Mouse (Mus musculus) hindbrain, embryonic 10.5 days (tissue): ENCODE measurements around the gene Hnf4a. TPM values are rescaled to one million over a fixed set of nuclear protein-coding genes. Genes with fewer than 3 reads are reported as not detected.

Experiments
- DNase-seq: peaks from one replicate; pipeline ENCODE4 v3.0.0-alpha.2; 2017; ENCODE audit warnings: low spot score
- H3K27ac ChIP-seq: fragments of 300-500 bp; sonication (generic); 2 replicates; pipeline ENCODE4 v1.5.1; 2016; ENCODE audit warnings: mild to moderate bottlenecking, moderate library complexity
- H3K27me3 ChIP-seq: fragments of 300-500 bp; sonication (generic); 2 replicates; pipeline ENCODE4 v1.6.1; 2016; ENCODE audit warnings: mild to moderate bottlenecking; ENCODE audit not compliant: poor library complexity, insufficient read depth, severe bottlenecking
- H3K36me3 ChIP-seq: fragments of 300-500 bp; sonication (generic); 2 replicates; pipeline ENCODE4 v1.6.1; 2016; ENCODE audit warnings: mild to moderate bottlenecking, moderate library complexity
- H3K4me1 ChIP-seq: fragments of 300-500 bp; sonication (generic); replicated peaks from 2 replicates; pipeline ENCODE4 v1.6.1; 2016; ENCODE audit warnings: mild to moderate bottlenecking
- H3K4me3 ChIP-seq: fragments of 300-500 bp; sonication (generic); 2 replicates; pipeline ENCODE4 v1.5.1; 2016; ENCODE audit warnings: mild to moderate bottlenecking, moderate library complexity
- H3K9me3 ChIP-seq: fragments of 300-500 bp; sonication (generic); 2 replicates; pipeline ENCODE4 v1.6.1; 2016; ENCODE audit warnings: mild to moderate bottlenecking, moderate library complexity
- WGBS: fragments of 180-500 bp; shearing (Covaris S2); methylation state at CpG from one replicate; pipeline ENCODE4 v1.1.7; 2016; 5-methylcytosine and 5-hydroxymethylcytosine counted together
- polyA plus RNA-seq: library from polyadenylated mRNA; unstranded; fragments of >200 nt; fragmentation: Nextera tagmentation; extraction: Ambion mirVana; gene quantifications from 2 replicates; pipeline ENCODE4 v1.2.1, GENCODE M21; 2016

Hnf4a gene
- polyA plus RNA-seq, 1 experiment from 2014 or later: not detected

- no peak overlapping the region for H3K4me3 ChIP-seq
- DNase-seq: no peak
- H3K4me1 ChIP-seq: no peaks in the 10 kb centered on the region
- H3K36me3 ChIP-seq: no peaks in the 10 kb centered on the region
- no peaks in the 10 kb centered on the region for H3K27me3 ChIP-seq
- no peak overlapping the region for H3K27ac ChIP-seq
- no peaks in the 10 kb centered on the region for H3K9me3 ChIP-seq
- 86% methylated on average over 5 of the region's 5 CpGs for WGBS
Observed at GRCm38 (mm10) chr2:163559236-163559635, 52.6 kb downstream of the Hnf4a start.

GRCm38 (mm10) chr2:163560247-163560646 lies 53.6 kb downstream of the Hnf4a start:
- H3K36me3 ChIP-seq: no peaks in the 10 kb centered on the region
- no peaks in the 10 kb centered on the region for H3K9me3 ChIP-seq
- WGBS: 79% methylated on average over 3 of the region's 3 CpGs
- no peak for DNase-seq
- H3K27me3 ChIP-seq: no peaks in the 10 kb centered on the region
- no peaks in the 10 kb centered on the region for H3K4me1 ChIP-seq
- no peak overlapping the region for H3K4me3 ChIP-seq
- H3K27ac ChIP-seq: no peak overlapping the region

GRCm38 (mm10) chr2:163561258-163561948 lies 54.8 kb downstream of the Hnf4a start:
- no peak overlapping the region for H3K27ac ChIP-seq
- H3K4me1 ChIP-seq: no peaks in the 10 kb centered on the region
- WGBS: 87% methylated on average over 13 of the region's 13 CpGs
- H3K27me3 ChIP-seq: no peaks in the 10 kb centered on the region
- DNase-seq: no peak
- no peak overlapping the region for H3K4me3 ChIP-seq
- H3K9me3 ChIP-seq: no peaks in the 10 kb centered on the region
- no peaks in the 10 kb centered on the region for H3K36me3 ChIP-seq

GRCm38 (mm10) chr2:163564646-163565045 lies 58.0 kb downstream of the Hnf4a start:
- H3K27ac ChIP-seq: no peak overlapping the region
- H3K9me3 ChIP-seq: no peaks in the 10 kb centered on the region
- WGBS: 29% methylated on average over 8 of the region's 8 CpGs
- H3K4me1 ChIP-seq: no peaks in the 10 kb centered on the region
- peak; percentile 39 for DNase-seq
- no peaks in the 10 kb centered on the region for H3K27me3 ChIP-seq
- no peaks in the 10 kb centered on the region for H3K36me3 ChIP-seq
- H3K4me3 ChIP-seq: no peak overlapping the region

GRCm38 (mm10) chr2:163574321-163574720 lies 67.7 kb downstream of the Hnf4a start:
- 86% methylated on average over 3 of the region's 3 CpGs for WGBS
- Histone ChIP-seq H3K27me3 (no peaks in the 10 kb centered on the region), H3K4me3 (no peak overlapping the region), H3K36me3 (no peaks in the 10 kb centered on the region), H3K27ac (no peak overlapping the region), H3K9me3 (no peaks in the 10 kb centered on the region), H3K4me1 (peaks cover 7% of the 10 kb centered on the region)
- no peak for DNase-seq

GRCm38 (mm10) chr2:163575248-163575647 lies 68.6 kb downstream of the Hnf4a start:
- no peaks in the 10 kb centered on the region for H3K36me3 ChIP-seq
- H3K9me3 ChIP-seq: no peaks in the 10 kb centered on the region
- H3K4me1 ChIP-seq: peaks cover 7% of the 10 kb centered on the region
- DNase-seq: no peak
- H3K27me3 ChIP-seq: no peaks in the 10 kb centered on the region
- no peak overlapping the region for H3K27ac ChIP-seq
- 49% methylated on average over 11 of the region's 11 CpGs for WGBS
- no peak overlapping the region for H3K4me3 ChIP-seq

- DNase-seq: no peak
- WGBS: 86% methylated on average over 2 of the region's 2 CpGs
Observed at GRCm38 (mm10) chr2:163577986-163578385, 71.4 kb downstream of the Hnf4a start.

GRCm38 (mm10) chr2:163580069-163580945 lies 73.7 kb downstream of the Hnf4a start:
- H3K36me3 ChIP-seq: no peaks in the 10 kb centered on the region
- H3K4me3 ChIP-seq: no peak overlapping the region
- 86% methylated on average over 13 of the region's 13 CpGs for WGBS
- no peak for DNase-seq
- H3K27ac ChIP-seq: no peak overlapping the region
- H3K4me1 ChIP-seq: peaks cover 3% of the 10 kb centered on the region
- H3K27me3 ChIP-seq: no peaks in the 10 kb centered on the region
- H3K9me3 ChIP-seq: no peaks in the 10 kb centered on the region

More at GRCm38 (mm10) chr2:163577986-163578385, 71.4 kb downstream of the Hnf4a start:
- Histone ChIP-seq H3K4me3 (no peak overlapping the region), H3K4me1 (peaks cover 7% of the 10 kb centered on the region), H3K36me3 (no peaks in the 10 kb centered on the region), H3K27me3 (no peaks in the 10 kb centered on the region), H3K27ac (no peak overlapping the region), H3K9me3 (no peaks in the 10 kb centered on the region)

GRCm38 (mm10) chr2:163583226-163584087 lies 76.8 kb downstream of the Hnf4a start:
- Histone ChIP-seq H3K36me3 (no peaks in the 10 kb centered on the region), H3K27ac (no peak overlapping the region), H3K27me3 (0 out of 2 replicates have a peak, but pooled peaks cover 2% of the 10 kb centered on the region), H3K4me1 (no peaks in the 10 kb centered on the region; the same call in 1 of the 2 replicates), H3K9me3 (no peaks in the 10 kb centered on the region), H3K4me3 (no peak overlapping the region)
- DNase-seq: no peak
- WGBS: 94% methylated on average over 10 of the region's 10 CpGs

DNA sequence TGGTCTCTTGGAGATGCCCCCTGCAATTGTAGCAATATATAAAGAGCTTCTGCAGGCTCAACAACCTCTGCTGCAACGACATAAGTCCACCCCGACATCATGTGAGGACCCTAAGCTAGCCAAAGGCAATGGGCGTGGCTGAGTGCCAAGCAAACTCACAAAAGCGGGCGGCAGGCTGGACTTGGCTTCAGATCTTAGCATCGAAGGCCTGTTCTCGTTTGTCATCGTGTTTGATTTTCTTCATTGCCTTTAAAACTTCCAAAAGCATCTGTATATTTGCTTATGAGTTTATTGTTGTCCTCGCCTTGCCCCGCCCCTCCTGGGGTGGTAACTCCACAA lies 77.4 kb downstream of the Hnf4a start:
- Histone ChIP-seq H3K4me3 (no peak overlapping the region), H3K27me3 (0 out of 2 replicates have a peak, but pooled peaks cover 4% of the 10 kb centered on the region), H3K4me1 (no peaks in the 10 kb centered on the region; the same call in 1 of the 2 replicates), H3K9me3 (no peaks in the 10 kb centered on the region), H3K27ac (no peak overlapping the region), H3K36me3 (no peaks in the 10 kb centered on the region)
- DNase-seq: no peak
- 84% methylated on average over 10 of the region's 10 CpGs for WGBS

GRCm38 (mm10) chr2:163586384-163587261 lies 80.0 kb downstream of the Hnf4a start:
- WGBS: 49% methylated on average over 19 of the region's 19 CpGs

GRCm38 (mm10) chr2:163587506-163587905 lies 80.9 kb downstream of the Hnf4a start:
- no peaks in the 10 kb centered on the region for H3K9me3 ChIP-seq
- no peak overlapping the region for H3K4me3 ChIP-seq
- no peaks in the 10 kb centered on the region for H3K36me3 ChIP-seq
- no peak overlapping the region for H3K27ac ChIP-seq
- no peak for DNase-seq
- 0 out of 2 replicates have a peak, but pooled peaks cover 4% of the 10 kb centered on the region for H3K27me3 ChIP-seq
- 75% methylated on average over 5 of the region's 5 CpGs for WGBS
- H3K4me1 ChIP-seq: no peaks in the 10 kb centered on the region; the same call in 1 of the 2 replicates

More at GRCm38 (mm10) chr2:163586384-163587261, 80.0 kb downstream of the Hnf4a start:
- DNase-seq: peak; percentile 57
- Histone ChIP-seq H3K27ac (no peak overlapping the region), H3K9me3 (no peaks in the 10 kb centered on the region), H3K4me1 (no peaks in the 10 kb centered on the region; the same call in 1 of the 2 replicates), H3K36me3 (no peaks in the 10 kb centered on the region), H3K27me3 (0 out of 2 replicates have a peak, but pooled peaks cover 4% of the 10 kb centered on the region), H3K4me3 (no peak overlapping the region)
